Mouse (Mus musculus): ENCODE results near the gene Mdk. TPM values are rescaled to one million over a fixed set of nuclear protein-coding genes. Genes with fewer than 3 reads are reported as not detected.
A peak's percentile ranks its signal among the peaks of the same experiment; 100 is the strongest.

Gene Mdk
- polyA plus RNA-seq, 1 experiment from 2014 or later = 984 TPM

DNA sequence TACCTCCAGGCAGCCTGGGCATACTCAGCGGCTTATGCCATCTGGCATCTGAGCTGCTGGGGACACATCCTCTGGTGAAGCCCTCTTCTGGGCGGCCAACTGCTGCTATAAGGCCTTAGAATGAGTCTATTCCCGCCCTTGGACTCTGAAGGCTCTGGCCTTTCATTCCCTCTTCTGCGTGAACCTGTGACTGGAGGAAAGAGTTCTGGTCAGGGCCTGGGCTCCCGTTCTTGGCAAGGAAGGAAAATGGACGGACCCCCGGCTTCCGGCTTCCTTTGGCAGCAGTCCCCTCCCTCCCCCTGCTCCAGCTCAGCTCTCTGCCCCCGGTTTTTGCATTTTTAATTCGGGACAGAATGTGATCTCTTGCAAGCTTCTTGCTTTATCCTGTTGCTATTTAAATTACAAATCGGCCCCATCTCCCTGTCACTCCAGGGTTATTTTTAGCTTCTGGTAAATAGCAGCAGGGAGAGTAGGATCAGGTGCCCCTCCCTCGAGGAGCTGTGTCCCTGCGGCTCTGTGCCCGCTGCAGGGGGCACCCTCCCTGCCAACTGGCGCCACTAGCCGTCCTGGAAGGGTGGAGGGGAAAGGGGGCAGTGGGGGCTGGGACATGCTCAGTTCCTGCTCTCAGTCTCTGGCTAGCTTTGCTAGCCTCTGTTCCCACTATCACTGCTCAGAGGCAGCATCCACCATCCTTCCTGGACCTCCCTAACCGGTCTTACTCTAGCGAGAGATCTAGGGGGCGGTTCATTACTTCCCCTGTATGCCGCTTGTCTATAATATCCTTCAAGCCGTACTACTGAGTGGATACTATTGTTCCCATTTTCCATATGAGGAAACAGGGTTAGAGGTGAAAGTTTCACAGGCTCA is 39.4 kb upstream of the Mdk start:
- peaks cover 14% of the 10 kb centered on the region for H3K4me1 ChIP-seq (replicated peaks; ENCODE audit: control insufficient read depth, insufficient read depth, low read length)
- ATAC-seq (ENCODE audit: low FRiP score) (0 out of 2 replicates have a peak, but pooled peaks have one; percentile 14), DNase-seq (ENCODE audit: low spot score) (no peak)
- 16% methylated on average over 21 of the region's 21 CpGs for WGBS
- no peak overlapping the region for H3K9ac ChIP-seq (ENCODE audit: low read depth, low read length)
- H3K9me3 ChIP-seq (ENCODE audit: control insufficient read depth, low read length) = no peaks in the 10 kb centered on the region
- no peaks in the 10 kb centered on the region for H3K36me3 ChIP-seq (ENCODE audit: control insufficient read depth, insufficient read depth, low read length)
- H3K4me2 ChIP-seq (replicated peaks; ENCODE audit: low read depth, low read length) = peak overlapping the region; percentile 18; the same call in 1 of the 2 replicates
- H3K27ac ChIP-seq (ENCODE audit: low read depth, low read length) = no peak overlapping the region
- H3K4me3 ChIP-seq (ENCODE audit: low read depth, low read length) = no peak overlapping the region
- peaks cover 30% of the 10 kb centered on the region for H3K27me3 ChIP-seq (ENCODE audit: control insufficient read depth, insufficient read depth, low read length)

DNA sequence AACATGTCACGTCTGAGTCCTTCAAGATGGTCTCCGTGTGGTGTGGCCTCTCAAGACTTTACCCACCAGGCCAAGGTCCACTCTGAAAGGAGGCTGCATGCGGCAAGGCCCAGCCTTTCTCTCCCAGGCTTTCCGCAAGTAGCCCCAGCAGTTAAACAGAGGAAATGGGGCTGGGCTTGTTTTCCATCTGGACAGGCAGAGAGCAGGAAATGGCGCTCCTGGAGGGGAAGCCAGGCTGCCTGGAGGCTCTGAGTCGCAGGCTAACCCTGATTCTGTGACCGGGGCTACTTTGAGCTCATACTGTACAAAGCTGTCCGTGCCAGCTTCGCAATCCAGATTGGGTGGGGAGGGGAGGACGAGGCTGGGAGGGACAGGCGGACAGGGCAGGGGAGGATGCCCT is 35.9 kb upstream of the Mdk start:
- 70% methylated on average over 11 of the region's 11 CpGs for WGBS
- no peak for ATAC-seq (ENCODE audit: low FRiP score)
- Histone ChIP-seq H3K36me3 (ENCODE audit: control insufficient read depth, insufficient read depth, low read length) (no peaks in the 10 kb centered on the region), H3K4me1 (replicated peaks; ENCODE audit: control insufficient read depth, insufficient read depth, low read length) (peaks cover 4% of the 10 kb centered on the region), H3K9me3 (ENCODE audit: control insufficient read depth, low read length) (no peaks in the 10 kb centered on the region), H3K9ac (ENCODE audit: low read depth, low read length) (no peak overlapping the region), H3K27ac (ENCODE audit: low read depth, low read length) (no peak overlapping the region), H3K4me3 (ENCODE audit: low read depth, low read length) (no peak overlapping the region), H3K4me2 (replicated peaks; ENCODE audit: low read depth, low read length) (no peak overlapping the region), H3K27me3 (ENCODE audit: control insufficient read depth, insufficient read depth, low read length) (peaks cover 5% of the 10 kb centered on the region)
- DNase-seq (ENCODE audit: low spot score) = no peak

DNA sequence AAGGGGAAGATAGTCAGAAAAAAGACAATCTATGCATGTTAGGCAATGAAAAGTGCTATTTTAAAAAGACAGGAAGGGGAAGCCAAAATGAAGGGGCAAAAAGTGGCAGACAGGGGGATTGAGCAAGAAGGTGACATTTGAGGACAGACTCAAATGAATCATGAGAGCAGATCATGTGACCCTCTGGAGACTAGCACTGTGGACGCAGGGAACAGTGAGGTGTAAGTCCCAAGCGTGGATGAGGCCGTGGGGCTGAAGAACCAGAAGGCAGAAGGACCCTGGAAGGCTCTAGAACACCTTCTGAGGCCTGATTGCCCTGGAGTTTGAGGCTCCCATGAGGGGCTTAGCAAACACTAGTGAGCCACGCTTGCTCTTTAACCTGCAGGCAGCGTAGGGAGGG is 34.3 kb upstream of the Mdk start:
- DNase-seq (ENCODE audit: low spot score) (no peak), ATAC-seq (ENCODE audit: low FRiP score) (no peak)
- peaks cover 5% of the 10 kb centered on the region; the same call in 1 of the 2 replicates for H3K27me3 ChIP-seq (ENCODE audit: control insufficient read depth, insufficient read depth, low read length)
- H3K4me3 ChIP-seq (ENCODE audit: low read depth, low read length) = no peak overlapping the region
- WGBS = 92% methylated on average over 5 of the region's 5 CpGs
- no peaks in the 10 kb centered on the region for H3K9me3 ChIP-seq (ENCODE audit: control insufficient read depth, low read length)
- H3K36me3 ChIP-seq (ENCODE audit: control insufficient read depth, insufficient read depth, low read length) = no peaks in the 10 kb centered on the region
- peaks cover 4% of the 10 kb centered on the region; the same call in 1 of the 2 replicates for H3K4me1 ChIP-seq (replicated peaks; ENCODE audit: control insufficient read depth, insufficient read depth, low read length)
- no peak overlapping the region for H3K9ac ChIP-seq (ENCODE audit: low read depth, low read length)
- H3K27ac ChIP-seq (ENCODE audit: low read depth, low read length) = no peak overlapping the region
- no peak overlapping the region for H3K4me2 ChIP-seq (replicated peaks; ENCODE audit: low read depth, low read length)

DNA sequence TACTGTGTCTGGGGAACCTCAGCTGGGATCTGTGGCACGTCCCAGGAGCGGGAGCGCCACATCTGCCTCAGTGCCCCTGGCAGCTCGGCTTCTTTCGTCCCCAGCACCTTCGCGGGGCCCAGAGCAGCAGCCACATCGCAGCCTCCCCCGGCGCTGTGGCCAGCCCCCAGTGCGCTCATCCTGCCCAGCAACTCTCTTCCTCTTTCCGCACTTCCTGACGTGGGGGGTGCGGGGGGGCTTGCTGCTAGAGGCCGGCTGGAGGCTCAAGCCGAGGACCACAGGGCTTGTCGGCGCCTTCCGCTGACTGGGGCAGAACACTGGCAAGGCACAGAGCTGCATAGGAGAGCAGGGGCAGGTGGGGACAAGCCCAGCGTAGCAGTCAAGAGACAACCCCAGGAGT is 33.3 kb upstream of the Mdk start:
- Histone ChIP-seq H3K4me3 (ENCODE audit: low read depth, low read length) (no peak overlapping the region), H3K36me3 (ENCODE audit: control insufficient read depth, insufficient read depth, low read length) (no peaks in the 10 kb centered on the region), H3K9me3 (ENCODE audit: control insufficient read depth, low read length) (no peaks in the 10 kb centered on the region), H3K27ac (ENCODE audit: low read depth, low read length) (no peak overlapping the region), H3K9ac (ENCODE audit: low read depth, low read length) (0 out of 2 replicates have a peak overlapping the region, but pooled peaks have one; percentile 23), H3K4me1 (replicated peaks; ENCODE audit: control insufficient read depth, insufficient read depth, low read length) (peaks cover 2% of the 10 kb centered on the region; the same call in 1 of the 2 replicates), H3K27me3 (ENCODE audit: control insufficient read depth, insufficient read depth, low read length) (peaks cover 5% of the 10 kb centered on the region; the same call in 1 of the 2 replicates), H3K4me2 (replicated peaks; ENCODE audit: low read depth, low read length) (no peak overlapping the region; the same call in 1 of the 2 replicates)
- ATAC-seq (ENCODE audit: low FRiP score) (no peak), DNase-seq (ENCODE audit: low spot score) (no peak)
- 15% methylated on average over 20 of the region's 20 CpGs for WGBS

DNA sequence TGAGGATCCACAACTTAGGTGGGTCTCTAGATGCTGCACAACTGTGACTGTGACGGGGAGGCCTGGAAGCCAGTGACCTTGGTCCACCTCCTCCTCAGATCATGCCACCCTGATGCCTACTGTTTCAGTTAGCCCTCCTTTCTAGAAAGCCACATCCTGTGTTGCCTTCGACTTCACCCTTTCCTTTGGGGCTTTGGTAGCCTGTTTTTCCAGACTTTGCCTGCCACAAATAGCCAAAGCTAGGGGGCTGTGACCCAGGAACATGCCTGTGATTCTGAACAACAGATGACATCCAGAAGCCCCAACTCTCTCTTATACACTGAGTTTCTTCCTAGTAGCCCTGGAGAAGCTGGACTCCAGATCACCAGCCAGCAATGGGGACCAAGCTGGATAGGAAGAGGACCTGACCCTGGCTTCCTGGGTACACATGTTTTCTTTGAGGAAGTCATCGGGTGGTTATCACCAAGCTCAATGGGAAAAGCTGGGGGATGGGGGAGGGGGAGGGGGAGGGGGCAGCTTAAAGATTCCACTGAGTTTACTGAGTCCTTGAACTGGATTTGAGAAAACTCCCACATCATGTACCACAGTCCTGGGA is 32.6 kb upstream of the Mdk start:
- no peak for ATAC-seq (ENCODE audit: low FRiP score)
- Histone ChIP-seq H3K27ac (ENCODE audit: low read depth, low read length) (no peak overlapping the region), H3K27me3 (ENCODE audit: control insufficient read depth, insufficient read depth, low read length) (peaks cover 5% of the 10 kb centered on the region; the same call in 1 of the 2 replicates), H3K4me1 (replicated peaks; ENCODE audit: control insufficient read depth, insufficient read depth, low read length) (peaks cover 2% of the 10 kb centered on the region; the same call in 1 of the 2 replicates), H3K4me2 (replicated peaks; ENCODE audit: low read depth, low read length) (no peak overlapping the region), H3K9me3 (ENCODE audit: control insufficient read depth, low read length) (no peaks in the 10 kb centered on the region), H3K4me3 (ENCODE audit: low read depth, low read length) (no peak overlapping the region), H3K9ac (ENCODE audit: low read depth, low read length) (no peak overlapping the region), H3K36me3 (ENCODE audit: control insufficient read depth, insufficient read depth, low read length) (no peaks in the 10 kb centered on the region)
- 72% methylated on average over 3 of the region's 3 CpGs for WGBS
- no peak for DNase-seq (ENCODE audit: low spot score)

DNA sequence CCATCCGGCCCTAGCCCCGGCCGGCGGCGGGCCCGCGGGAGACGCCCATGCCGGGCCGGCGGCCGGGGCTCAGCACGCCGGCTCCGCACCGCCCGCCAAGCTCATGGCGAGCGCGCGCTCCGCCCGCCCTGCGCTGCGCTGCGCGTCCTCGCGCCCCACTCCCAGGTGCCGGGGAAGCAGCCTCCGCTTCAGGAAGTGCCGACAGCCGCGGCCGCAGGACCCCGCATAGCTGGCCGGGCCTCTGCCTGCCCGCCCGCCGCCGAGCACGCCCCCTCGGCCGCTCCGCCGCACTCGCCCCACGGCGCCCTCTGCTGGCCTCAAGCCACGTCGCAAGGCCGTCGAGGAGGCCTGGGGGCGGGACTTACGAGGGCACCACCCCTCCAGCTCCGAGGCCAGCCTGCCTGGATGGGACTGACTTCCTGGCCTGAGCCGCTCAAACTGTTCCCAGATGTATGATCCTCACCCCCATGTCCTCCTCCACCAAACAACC is 31.4 kb upstream of the Mdk start:
- H3K27ac ChIP-seq (ENCODE audit: low read depth, low read length) = peak overlapping the region; percentile 73
- peaks cover 2% of the 10 kb centered on the region; the same call in 1 of the 2 replicates for H3K4me1 ChIP-seq (replicated peaks; ENCODE audit: control insufficient read depth, insufficient read depth, low read length)
- H3K27me3 ChIP-seq (ENCODE audit: control insufficient read depth, insufficient read depth, low read length) = peaks cover 5% of the 10 kb centered on the region; the same call in 1 of the 2 replicates
- no peaks in the 10 kb centered on the region for H3K9me3 ChIP-seq (ENCODE audit: control insufficient read depth, low read length)
- peak overlapping the region; percentile 87 for H3K4me2 ChIP-seq (replicated peaks; ENCODE audit: low read depth, low read length)
- WGBS = 0% methylated on average over 42 of the region's 57 CpGs
- peak overlapping the region; percentile 82 for H3K4me3 ChIP-seq (ENCODE audit: low read depth, low read length)
- ATAC-seq (ENCODE audit: low FRiP score) (peak; percentile 93), DNase-seq (ENCODE audit: low spot score) (peak; percentile 96)
- H3K36me3 ChIP-seq (ENCODE audit: control insufficient read depth, insufficient read depth, low read length) = no peaks in the 10 kb centered on the region
- H3K9ac ChIP-seq (ENCODE audit: low read depth, low read length) = peak overlapping the region; percentile 81

DNA sequence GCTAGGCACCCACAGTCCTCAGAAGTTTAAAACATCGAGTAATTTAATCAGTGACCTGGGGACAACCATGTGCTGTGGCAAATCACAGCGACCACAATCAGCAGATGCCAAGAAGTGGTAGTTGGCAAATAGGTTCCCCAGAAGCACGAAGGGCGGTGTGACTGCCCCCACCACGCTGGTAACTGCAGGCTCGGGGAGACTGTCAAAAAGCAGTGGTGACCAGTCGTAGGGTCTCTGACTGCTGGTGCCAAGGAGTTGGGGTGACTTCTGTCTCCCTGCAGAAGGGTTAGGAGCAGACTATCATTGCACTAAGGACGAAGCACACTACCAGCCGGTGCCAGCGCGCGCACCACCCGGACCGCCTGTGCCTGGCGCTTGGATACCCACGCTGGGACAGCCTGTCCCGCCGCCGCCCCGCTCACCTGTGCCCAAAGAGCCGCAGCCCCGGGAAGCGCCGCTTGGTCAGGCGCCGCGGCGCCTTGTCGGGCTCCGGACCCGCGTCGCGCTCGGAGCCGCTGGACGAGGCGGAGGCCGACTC is 30.8 kb upstream of the Mdk start:
- no peaks in the 10 kb centered on the region for H3K36me3 ChIP-seq (ENCODE audit: control insufficient read depth, insufficient read depth, low read length)
- no peaks in the 10 kb centered on the region for H3K9me3 ChIP-seq (ENCODE audit: control insufficient read depth, low read length)
- H3K4me1 ChIP-seq (replicated peaks; ENCODE audit: control insufficient read depth, insufficient read depth, low read length) = peaks cover 2% of the 10 kb centered on the region; the same call in 1 of the 2 replicates
- peak overlapping the region; percentile 73 for H3K27ac ChIP-seq (ENCODE audit: low read depth, low read length)
- peak overlapping the region; percentile 81 for H3K9ac ChIP-seq (ENCODE audit: low read depth, low read length)
- no peak for ATAC-seq (ENCODE audit: low FRiP score)
- DNase-seq (ENCODE audit: low spot score) = no peak
- H3K27me3 ChIP-seq (ENCODE audit: control insufficient read depth, insufficient read depth, low read length) = peaks cover 5% of the 10 kb centered on the region; the same call in 1 of the 2 replicates
- WGBS = under 1% methylated on average over 38 of the region's 39 CpGs
- H3K4me2 ChIP-seq (replicated peaks; ENCODE audit: low read depth, low read length) = peak overlapping the region; percentile 87
- H3K4me3 ChIP-seq (ENCODE audit: low read depth, low read length) = peak overlapping the region; percentile 82

DNA sequence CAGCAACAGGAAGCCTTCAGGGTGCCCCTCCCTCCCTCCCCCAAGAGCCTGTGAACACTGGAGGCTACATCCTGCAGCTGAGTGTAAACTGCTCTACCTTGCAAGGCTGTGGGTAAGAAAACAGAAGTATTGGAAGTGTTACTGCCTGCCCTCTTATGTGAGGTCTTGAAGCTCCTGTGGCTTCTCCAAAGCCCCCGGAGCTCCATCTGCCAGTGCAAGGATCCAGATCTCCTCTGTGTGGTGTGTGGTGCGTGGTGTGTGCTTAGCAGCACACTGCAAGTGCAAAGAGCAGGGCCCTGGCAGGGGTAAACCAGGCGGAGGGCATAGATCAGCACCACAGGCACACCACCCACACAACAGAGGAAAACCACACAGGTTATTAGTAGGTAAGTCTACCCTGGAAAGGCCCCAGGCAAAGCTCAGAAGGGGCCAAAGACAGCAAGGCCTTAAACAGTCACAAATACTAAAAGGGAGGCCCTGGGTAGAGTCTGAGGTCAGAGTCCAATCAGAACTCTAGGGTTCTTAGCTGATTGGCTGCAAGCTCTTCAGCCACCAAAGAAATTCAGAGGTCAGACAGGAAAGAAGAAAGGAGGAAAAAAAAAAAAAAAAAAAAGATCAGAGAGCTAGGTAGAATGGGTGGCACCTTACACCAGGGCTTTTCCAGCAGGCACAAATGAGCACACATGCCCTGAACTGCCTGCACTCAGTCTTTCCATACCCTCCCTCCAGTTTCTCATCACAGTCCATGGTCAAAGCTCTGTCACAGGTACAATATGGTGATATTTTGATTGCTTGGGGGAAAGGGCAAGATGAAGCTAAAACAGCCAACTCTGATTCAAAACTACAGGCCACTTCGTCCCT is 30.0 kb upstream of the Mdk start:
- 69% methylated on average over 4 of the region's 4 CpGs for WGBS
- Histone ChIP-seq H3K9me3 (ENCODE audit: control insufficient read depth, low read length) (no peaks in the 10 kb centered on the region), H3K4me2 (replicated peaks; ENCODE audit: low read depth, low read length) (peak overlapping the region; percentile 87), H3K4me3 (ENCODE audit: low read depth, low read length) (peak overlapping the region; percentile 82), H3K9ac (ENCODE audit: low read depth, low read length) (peak overlapping the region; percentile 81; the same call in 1 of the 2 replicates), H3K27me3 (ENCODE audit: control insufficient read depth, insufficient read depth, low read length) (peaks cover 5% of the 10 kb centered on the region; the same call in 1 of the 2 replicates), H3K27ac (ENCODE audit: low read depth, low read length) (no peak overlapping the region), H3K36me3 (ENCODE audit: control insufficient read depth, insufficient read depth, low read length) (no peaks in the 10 kb centered on the region), H3K4me1 (replicated peaks; ENCODE audit: control insufficient read depth, insufficient read depth, low read length) (peaks cover 2% of the 10 kb centered on the region; the same call in 1 of the 2 replicates)
- DNase-seq (ENCODE audit: low spot score) (no peak), ATAC-seq (ENCODE audit: low FRiP score) (no peak)

Data from hindbrain, embryonic 11.5 days (tissue).